Mouse (Mus musculus) layer of hippocampus, postnatal 14 days (tissue): ENCODE measurements at regions not wholly inside any gene's neighbourhood (a gene's known extent, or its start where the extent isn't known, plus 50 kb on each side); places are given as distances from the start of the nearest gene placed in this dataset.
A peak's percentile ranks its signal among the peaks of the same experiment; 100 is the strongest.

Source experiments
- DNase-seq, 2 experiments: peaks; one replicate each; pipeline ENCODE4 v3.0.0; 2021 to 2022; ENCODE audit warnings: low spot score in 2 of 2, mixed read lengths in 1 of 2

- DNase-seq = peak in 1 of 2 experiments; percentile 1
Measured at GRCm38 (mm10) chr10:65614204-65614603, 1481.7 kb upstream of the Jmjd1c start.
